Mouse (Mus musculus) MEL (cell line): ENCODE data around the gene Slc30a3. TPM values are rescaled to one million over a fixed set of nuclear protein-coding genes. Genes with fewer than 3 reads are reported as not detected.

Source experiments
- DNase-seq: peaks from one replicate; pipeline ENCODE4 v3.0.0; 2011; ENCODE audit warnings: low read depth, low spot score
- H3K27ac ChIP-seq: 2 replicates; pipeline ENCODE4 v1.5.1; 2012; ENCODE audit warnings: low read depth, mild to moderate bottlenecking, control low read depth, low read length, moderate library complexity; ENCODE audit not compliant: control insufficient read depth
- H3K27me3 ChIP-seq, 2 experiments: fragments of 150-350 bp in 1 of 2; sonication (generic) in 1 of 2; 2 replicates each; pipeline ENCODE4 v1.6.1; 2012; ENCODE audit warnings: low read length in 2 of 2, mild to moderate bottlenecking in 2 of 2, improper control_type of control experiment in 1 of 2, moderate library complexity in 1 of 2; ENCODE audit not compliant: insufficient read depth in 2 of 2, control insufficient read depth in 1 of 2
- H3K36me3 ChIP-seq, 2 experiments: 2 replicates each; pipeline ENCODE4 v1.6.1; 2012 to 2014; ENCODE audit warnings: low read length in 2 of 2, improper control_type of control experiment in 1 of 2, inconsistent platforms in 1 of 2, mild to moderate bottlenecking in 1 of 2; ENCODE audit not compliant: insufficient read depth in 2 of 2, control insufficient read depth in 1 of 2
- H3K4me1 ChIP-seq, 2 experiments: fragments of 150-350 bp in 1 of 2; sonication (generic) in 1 of 2; 2 replicates each; pipeline ENCODE4 v1.6.1; 2012; ENCODE audit warnings: low read length in 2 of 2, improper control_type of control experiment in 1 of 2, mild to moderate bottlenecking in 1 of 2; ENCODE audit not compliant: insufficient read depth in 2 of 2, control insufficient read depth in 1 of 2
- H3K4me3 ChIP-seq, 2 experiments: fragments of 150-350 bp in 1 of 2; sonication (generic) in 1 of 2; 2 replicates each; pipeline ENCODE4 v1.5.1; 2012; ENCODE audit warnings: low read depth in 2 of 2, low read length in 2 of 2, mild to moderate bottlenecking in 2 of 2, moderate library complexity in 2 of 2, control low read depth in 1 of 2, improper control_type of control experiment in 1 of 2; ENCODE audit not compliant: control insufficient read depth in 1 of 2, insufficient read depth in 1 of 2
- H3K79me2 ChIP-seq: 2 replicates; pipeline ENCODE4 v1.6.1; 2012; ENCODE audit warnings: mild to moderate bottlenecking, low read length, moderate library complexity; ENCODE audit not compliant: control insufficient read depth, poor library complexity, insufficient read depth
- H3K9ac ChIP-seq: 2 replicates; pipeline ENCODE4 v1.6.1; 2012; ENCODE audit warnings: low read depth, mild to moderate bottlenecking, control low read depth, low read length, moderate library complexity; ENCODE audit not compliant: control insufficient read depth, poor library complexity, severe bottlenecking
- H3K9me3 ChIP-seq: fragments of 150-350 bp; sonication (generic); replicated peaks from 2 replicates; pipeline ENCODE4 v1.6.1; 2012; ENCODE audit warnings: mild to moderate bottlenecking, low read length, improper control_type of control experiment, moderate library complexity; ENCODE audit not compliant: insufficient read depth
- BHLHE40 ChIP-seq: IDR thresholded peaks from 2 replicates; pipeline ENCODE4 v1.6.1; 2012; ENCODE audit warnings: low read depth, mild to moderate bottlenecking, inconsistent platforms, low read length, improper control_type of control experiment, borderline replicate concordance
- CHD2 ChIP-seq: IDR thresholded peaks from 2 replicates; pipeline ENCODE4 v1.6.1; 2011; ENCODE audit warnings: low read length, improper control_type of control experiment
- E2F4 ChIP-seq: IDR thresholded peaks from 2 replicates; pipeline ENCODE4 v1.6.1; 2011; ENCODE audit warnings: low read depth, low read length, improper control_type of control experiment, borderline replicate concordance
- ELF1 ChIP-seq: IDR thresholded peaks from 2 replicates; pipeline ENCODE4 v1.6.1; 2014; ENCODE audit warnings: low read depth, mild to moderate bottlenecking, inconsistent platforms, low read length, improper control_type of control experiment, moderate library complexity
- MAFK ChIP-seq: IDR thresholded peaks from 2 replicates; pipeline ENCODE4 v1.6.1; 2011; ENCODE audit warnings: low read depth, mild to moderate bottlenecking, low read length, improper control_type of control experiment, borderline replicate concordance
- MAX ChIP-seq: IDR thresholded peaks from 2 replicates; pipeline ENCODE4 v1.6.1; 2011; ENCODE audit warnings: low read length, improper control_type of control experiment
- MAZ ChIP-seq: IDR thresholded peaks from 2 replicates; pipeline ENCODE4 v1.6.1; 2012; ENCODE audit warnings: low read depth, mild to moderate bottlenecking, inconsistent platforms, low read length, improper control_type of control experiment
- MXI1 ChIP-seq: IDR thresholded peaks from 2 replicates; pipeline ENCODE4 v1.6.1; 2011; ENCODE audit warnings: mild to moderate bottlenecking, low read depth, low read length, improper control_type of control experiment
- MYB ChIP-seq: IDR thresholded peaks from 2 replicates; pipeline ENCODE4 v1.6.1; 2011; ENCODE audit warnings: mild to moderate bottlenecking, low read depth, low read length, improper control_type of control experiment
- RAD21 ChIP-seq: IDR thresholded peaks from 2 replicates; pipeline ENCODE4 v1.6.1; 2011; ENCODE audit warnings: mild to moderate bottlenecking, low read depth, low read length, improper control_type of control experiment
- TBP ChIP-seq: IDR thresholded peaks from 2 replicates; pipeline ENCODE4 v1.8.0; 2011; ENCODE audit warnings: low read depth, low read length, improper control_type of control experiment
- UBTF ChIP-seq: IDR thresholded peaks from 2 replicates; pipeline ENCODE4 v1.6.1; 2012; ENCODE audit warnings: low read depth, mild to moderate bottlenecking, inconsistent platforms, low read length, improper control_type of control experiment, moderate library complexity, borderline replicate concordance; ENCODE audit not compliant: insufficient read depth
- USF2 ChIP-seq, 2 experiments: IDR thresholded peaks; 2 replicates each; pipeline ENCODE4 v1.6.1; 2011 to 2012; ENCODE audit warnings: improper control_type of control experiment in 2 of 2, low read length in 2 of 2, borderline replicate concordance in 1 of 2, inconsistent platforms in 1 of 2, low read depth in 1 of 2, mild to moderate bottlenecking in 1 of 2; ENCODE audit not compliant: insufficient read depth in 1 of 2
- ZKSCAN1 ChIP-seq: IDR thresholded peaks from 2 replicates; pipeline ENCODE4 v1.6.1; 2012; ENCODE audit warnings: low read depth, mild to moderate bottlenecking, inconsistent platforms, low read length, improper control_type of control experiment, moderate library complexity
- ZNF384 ChIP-seq: IDR thresholded peaks from 2 replicates; pipeline ENCODE4 v1.6.1; 2012; ENCODE audit warnings: low read depth, mild to moderate bottlenecking, inconsistent platforms, low read length, improper control_type of control experiment
- polyA plus RNA-seq, 2 experiments: library from polyadenylated mRNA; stranded (reverse) in 1 of 2; unstranded in 1 of 2; fragments of >175 nt in 1 of 2; fragments of >200 nt in 1 of 2; gene quantifications; 2 replicates each; pipeline versions ENCODE4 v1.2.1 to v1.2.4; 2012; ENCODE audit warnings: low replicate concordance in 2 of 2, low read depth in 1 of 2; ENCODE audit not compliant: insufficient read length in 2 of 2, insufficient read depth in 1 of 2, missing spikeins in 1 of 2
- total RNA-seq: library from RNA; depleted of rRNA; stranded (reverse); fragments of 300-350 nt; gene quantifications from 2 replicates; pipeline ENCODE4 v1.2.3, GENCODE M21; 2012

Gene Slc30a3
- total and polyA plus RNA-seq, 3 experiments = not detected

- TF ChIP-seq UBTF = no peak
- TF ChIP-seq ZKSCAN1 = no peak
- no peak for TF ChIP-seq TBP
These were observed 13.1 kb upstream of the Slc30a3 start (continued) for GRCm38 (mm10) chr5:31121111-31121510.

GRCm38 (mm10) chr5:31116912-31117311, 8.9 kb upstream of the Slc30a3 start:
- no peak overlapping the region for H3K9ac ChIP-seq
- H3K27me3 ChIP-seq = peaks cover 6 to 17% of the 10 kb centered on the region in 2 experiments
- H3K9me3 ChIP-seq = no peaks in the 10 kb centered on the region
- DNase-seq = no peak
- peaks cover 2 to 7% of the 10 kb centered on the region in 2 experiments; a peak in 3 of 4 replicates for H3K4me1 ChIP-seq
- H3K4me3 ChIP-seq = no peak overlapping the region
- H3K27ac ChIP-seq = no peak overlapping the region
- no peak for TF ChIP-seq MAFK
- no peak for TF ChIP-seq USF2 (IDR thresholded peaks at IDR 0.05; ENCODE audit: borderline replicate concordance in 1 of 2, insufficient read depth in 1 of 2, low read depth in 1 of 2, low read length in 2 of 2)
- no peak for TF ChIP-seq MAX
- TF ChIP-seq MYB = no peak
- no peak for TF ChIP-seq MXI1
- no peak for TF ChIP-seq CHD2
- TF ChIP-seq ELF1 = no peak
- no peak for TF ChIP-seq E2F4
- H3K36me3 ChIP-seq = peaks cover 0 to 5% of the 10 kb centered on the region in 2 experiments; a peak in 1 of 4 replicates
- no peaks in the 10 kb centered on the region for H3K79me2 ChIP-seq

GRCm38 (mm10) chr5:31116354-31116753, 8.3 kb upstream of the Slc30a3 start, which contains the start of gene Trim54:
Gene Trim54 (plus strand): TSS chr5:31116712.
- H3K27ac ChIP-seq = no peak within 1 kb of the TSS
- peaks cover 6 to 18% of the 10 kb centered on the region in 2 experiments for H3K27me3 ChIP-seq
- H3K9ac ChIP-seq = no peak within 1 kb of the TSS
- TF ChIP-seq RAD21 = no peak
- TF ChIP-seq MAZ = no peak
- TF ChIP-seq CHD2 = no peak
- TF ChIP-seq TBP = no peak
- no peak for TF ChIP-seq UBTF
- TF ChIP-seq BHLHE40 = no peak
- TF ChIP-seq ZNF384 = no peak
- no peak for TF ChIP-seq MAX
- TF ChIP-seq, all 39 proteins: peak for 0
- Histone ChIP-seq H3K4me1 (peaks cover 1 to 4% of the 10 kb centered on the region in 2 experiments; a peak in 3 of 4 replicates), H3K36me3 (peaks cover 0 to 4% of the 10 kb centered on the region in 2 experiments; a peak in 1 of 4 replicates), H3K4me3 (no peak within 1 kb of the TSS), H3K79me2 (no peaks in the 10 kb centered on the region), H3K9me3 (no peaks in the 10 kb centered on the region)
- DNase-seq = no peak
